Mouse (Mus musculus): ENCODE data around the gene Gm10057. TPM values are rescaled to one million over a fixed set of nuclear protein-coding genes. Genes with fewer than 3 reads are reported as not detected.
"Not testable (repeated sequence)": the region's sequence is repeated elsewhere in the genome, so short reads cannot be mapped to it uniquely, and the experiment has no call there.

Gene Gm10057
- not detected for polyA plus RNA-seq (2017; shearing (Covaris generic))

- not testable (repeated sequence) for ATAC-seq
These were observed at the start of gene Gm10057 for GRCm38 (mm10) chrX:154054939-154055338. Gm10057 (minus strand) TSS chrX:154055039.

GRCm38 (mm10) chrX:154033727-154034126 is 21.1 kb downstream of the Gm10057 start, which contains the start of gene 4921511M17Rik:
4921511M17Rik (minus strand) TSS chrX:154033827.
- not testable (repeated sequence) for ATAC-seq

- not testable (repeated sequence) for ATAC-seq
These were observed 42.3 kb downstream of the Gm10057 start, which contains the start of gene Samt1 for GRCm38 (mm10) chrX:154012540-154012939. Samt1 (minus strand) TSS chrX:154012640.

Other genes starting within 250 kb of the Gm10057 start
- gene Spin2c, start 222.8 kb downstream of the Gm10057 start, polyA plus RNA-seq (2017; shearing (Covaris generic)): 10 to 100 TPM; 13.7 to 17.0 TPM
- not detected for gene Samt1, start 42.4 kb downstream of the Gm10057 start, polyA plus RNA-seq (2017; shearing (Covaris generic))
- not detected for gene 4921511M17Rik, start 21.2 kb downstream of the Gm10057 start, polyA plus RNA-seq (2017; shearing (Covaris generic))
- gene Gm15140, start 65.6 kb upstream of the Gm10057 start, polyA plus RNA-seq (2017; shearing (Covaris generic)): not detected